Mouse (Mus musculus): ENCODE data around the gene Det1.

DNA sequence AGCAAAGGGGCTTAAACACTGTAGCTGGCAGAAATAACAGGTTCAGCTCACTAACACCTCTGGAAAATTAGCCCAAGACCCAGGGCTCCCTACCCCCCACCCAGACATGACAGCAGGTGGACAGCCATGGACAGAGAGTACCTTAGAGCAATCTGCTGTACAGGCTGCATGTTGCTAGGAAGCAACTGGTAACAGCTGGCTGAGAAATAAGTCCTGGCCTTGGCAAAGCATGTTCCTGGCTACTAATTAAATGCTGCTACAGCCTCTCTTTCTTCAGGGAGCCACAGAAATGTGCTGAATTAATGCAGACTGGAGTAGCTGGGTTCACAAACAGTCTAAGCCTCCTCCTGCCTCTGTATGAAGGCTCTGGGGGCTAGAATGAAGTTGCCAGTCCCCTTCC is 32.3 kb downstream of the Det1 start:
- TF ChIP-seq MAX (IDR thresholded peaks at IDR 0.05; ENCODE audit: low read depth) (no peak), POLR2A (IDR thresholded peaks at IDR 0.05; ENCODE audit: insufficient read length, low read depth) (no peak), TCF3 (IDR thresholded peaks at IDR 0.05; ENCODE audit: insufficient read length, low read depth) (no peak), POLR2AphosphoS2 (IDR thresholded peaks at IDR 0.05; ENCODE audit: insufficient read length, low read depth) (no peak), TCF12 (IDR thresholded peaks at IDR 0.05; ENCODE audit: insufficient read depth, poor library complexity, severe bottlenecking) (no peak), MYOD1 (IDR thresholded peaks at IDR 0.05; ENCODE audit: control insufficient read depth in 1 of 3, insufficient read length in 2 of 3, low read depth in 2 of 3) (no peak), REST (IDR thresholded peaks at IDR 0.05; ENCODE audit: insufficient read depth, insufficient read length) (no peak), CEBPB (IDR thresholded peaks at IDR 0.05; ENCODE audit: insufficient read depth, poor library complexity, severe bottlenecking) (no peak), USF1 (IDR thresholded peaks at IDR 0.05; ENCODE audit: low read depth) (no peak), E2F4 (IDR thresholded peaks at IDR 0.05; ENCODE audit: insufficient read depth) (no peak), MYOG (IDR thresholded peaks at IDR 0.05; ENCODE audit: control insufficient read depth in 1 of 3, insufficient read depth in 1 of 3, insufficient read length in 2 of 3, low read depth in 2 of 3) (no peak)
